Mouse (Mus musculus) intestine, embryonic 14.5 days (tissue): ENCODE results near the gene Galc. TPM values are rescaled to one million over a fixed set of nuclear protein-coding genes. Genes with fewer than 3 reads are reported as not detected.

Source experiments
- ATAC-seq: fragments of 200-750 bp; cut with Nextera tagmentation; replicated peaks from 2 replicates; pipeline ENCODE4 v1.8.0; 2017; ENCODE audit warnings: low read depth, moderate number of reproducible peaks, moderate TSS enrichment, moderate library complexity; ENCODE audit not compliant: low FRiP score, low TSS enrichment
- DNase-seq: peaks from one replicate; pipeline ENCODE4 v3.0.0-alpha.2; 2018; ENCODE audit warnings: low spot score
- H3K27ac ChIP-seq: fragments of 300-500 bp; sonication (generic); 2 replicates; pipeline ENCODE4 v1.5.1; 2014; ENCODE audit warnings: low read depth, mild to moderate bottlenecking, control low read depth
- H3K27me3 ChIP-seq: fragments of 300-500 bp; sonication (generic); replicated peaks from 2 replicates; pipeline ENCODE4 v1.6.1; 2014; ENCODE audit warnings: low read length, control low read depth; ENCODE audit not compliant: control insufficient read depth, insufficient read depth
- H3K36me3 ChIP-seq: fragments of 300-500 bp; sonication (generic); 2 replicates; pipeline ENCODE4 v1.6.1; 2014; ENCODE audit warnings: low read length, control low read depth; ENCODE audit not compliant: control insufficient read depth, insufficient read depth
- H3K4me1 ChIP-seq: fragments of 300-500 bp; sonication (generic); replicated peaks from 2 replicates; pipeline ENCODE4 v1.6.1; 2014; ENCODE audit warnings: low read length, control low read depth, mixed read lengths; ENCODE audit not compliant: control insufficient read depth, insufficient read depth
- H3K4me2 ChIP-seq: fragments of 300-500 bp; sonication (generic); 2 replicates; pipeline ENCODE4 v1.6.1; 2014; ENCODE audit warnings: low read length
- H3K4me3 ChIP-seq: fragments of 300-500 bp; sonication (generic); 2 replicates; pipeline ENCODE4 v1.5.1; 2014; ENCODE audit warnings: low read depth, low read length, control low read depth, mixed read lengths
- H3K9ac ChIP-seq: fragments of 300-500 bp; sonication (generic); 2 replicates; pipeline ENCODE4 v1.6.1; 2014; ENCODE audit warnings: mild to moderate bottlenecking, low read length
- H3K9me3 ChIP-seq: fragments of 300-500 bp; sonication (generic); 2 replicates; pipeline ENCODE4 v1.6.1; 2016; ENCODE audit warnings: low read length, control low read depth; ENCODE audit not compliant: control insufficient read depth
- WGBS: fragments of 180-500 bp; shearing (Covaris S2); extraction: QIAGEN DNeasy Blood & Tissue Kit; methylation state at CpG from one replicate; pipeline ENCODE4 v1.1.7; 2014; 5-methylcytosine and 5-hydroxymethylcytosine counted together
- polyA plus RNA-seq: library from polyadenylated mRNA; unstranded; fragments of >200 nt; fragmentation: Nextera tagmentation; extraction: Ambion mirVana; gene quantifications from 2 replicates; pipeline ENCODE4 v1.2.1, GENCODE M21; 2014

The Galc gene
- polyA plus RNA-seq, 1 experiment from 2014 or later = 10.4 TPM

- Histone ChIP-seq H3K4me3 (no peak overlapping the region), H3K27me3 (no peaks in the 10 kb centered on the region), H3K36me3 (no peaks in the 10 kb centered on the region), H3K9me3 (no peaks in the 10 kb centered on the region), H3K4me1 (no peaks in the 10 kb centered on the region), H3K9ac (no peak overlapping the region), H3K27ac (no peak overlapping the region), H3K4me2 (no peak overlapping the region)
- ATAC-seq (no peak), DNase-seq (no peak)
- 70% methylated on average over 14 of the region's 14 CpGs for WGBS
Observed at GRCm38 (mm10) chr12:98282776-98283486, 23.7 kb upstream of the Galc start.

GRCm38 (mm10) chr12:98280996-98281395, 21.7 kb upstream of the Galc start:
- H3K4me2 ChIP-seq = no peak overlapping the region
- ATAC-seq = no peak
- H3K4me1 ChIP-seq = no peaks in the 10 kb centered on the region
- WGBS = 73% methylated on average over 8 of the region's 8 CpGs
- H3K4me3 ChIP-seq = no peak overlapping the region
- H3K27ac ChIP-seq = no peak overlapping the region
- no peaks in the 10 kb centered on the region for H3K36me3 ChIP-seq
- no peaks in the 10 kb centered on the region for H3K9me3 ChIP-seq
- no peak for DNase-seq
- H3K9ac ChIP-seq = no peak overlapping the region
- no peaks in the 10 kb centered on the region for H3K27me3 ChIP-seq

- 36% methylated on average over 5 of the region's 5 CpGs for WGBS
- DNase-seq = peak; percentile 78
Observed at GRCm38 (mm10) chr12:98280530-98280929, 21.3 kb upstream of the Galc start.

DNA sequence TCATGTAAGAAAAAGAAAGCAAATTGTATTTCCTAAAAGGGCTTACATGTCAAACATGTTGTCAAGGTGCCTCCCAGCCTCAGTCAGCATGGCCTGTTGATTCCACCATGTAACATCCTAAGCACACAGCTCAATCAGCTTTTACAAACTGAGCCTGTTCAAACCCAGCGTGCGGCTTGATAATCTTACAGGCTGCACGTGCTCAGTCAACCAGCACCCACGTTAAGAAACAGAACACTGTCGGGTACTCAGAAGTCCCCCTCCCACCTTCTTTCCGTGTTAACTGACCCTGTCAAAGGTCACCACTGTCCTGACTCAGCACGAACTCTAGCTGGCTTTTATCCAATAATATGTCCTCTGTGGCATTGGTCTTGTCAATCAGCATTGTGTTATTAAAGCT, 13.2 kb upstream of the Galc start:
- ATAC-seq = no peak
- 73% methylated on average over 7 of the region's 7 CpGs for WGBS
- DNase-seq = no peak
- H3K27ac ChIP-seq = no peak overlapping the region
- H3K4me1 ChIP-seq = no peaks in the 10 kb centered on the region
- H3K4me2 ChIP-seq = no peak overlapping the region
- H3K4me3 ChIP-seq = no peak overlapping the region
- no peaks in the 10 kb centered on the region for H3K9me3 ChIP-seq
- no peaks in the 10 kb centered on the region for H3K36me3 ChIP-seq
- no peak overlapping the region for H3K9ac ChIP-seq
- H3K27me3 ChIP-seq = no peaks in the 10 kb centered on the region

More at GRCm38 (mm10) chr12:98280530-98280929, 21.3 kb upstream of the Galc start:
- no peak for ATAC-seq
- Histone ChIP-seq H3K9ac (no peak overlapping the region), H3K27ac (no peak overlapping the region), H3K4me1 (no peaks in the 10 kb centered on the region), H3K36me3 (no peaks in the 10 kb centered on the region), H3K27me3 (no peaks in the 10 kb centered on the region), H3K4me2 (no peak overlapping the region), H3K4me3 (no peak overlapping the region), H3K9me3 (no peaks in the 10 kb centered on the region)

GRCm38 (mm10) chr12:98270810-98271566, 11.7 kb upstream of the Galc start:
- H3K36me3 ChIP-seq = no peaks in the 10 kb centered on the region
- WGBS = 54% methylated on average over 12 of the region's 12 CpGs
- no peak overlapping the region for H3K27ac ChIP-seq
- H3K9me3 ChIP-seq = no peaks in the 10 kb centered on the region
- H3K4me2 ChIP-seq = no peak overlapping the region
- no peaks in the 10 kb centered on the region for H3K27me3 ChIP-seq
- H3K4me3 ChIP-seq = no peak overlapping the region
- no peak for ATAC-seq
- H3K4me1 ChIP-seq = no peaks in the 10 kb centered on the region
- H3K9ac ChIP-seq = no peak overlapping the region
- DNase-seq = no peak

- no peak overlapping the region for H3K4me3 ChIP-seq
- H3K4me1 ChIP-seq = no peaks in the 10 kb centered on the region
- no peaks in the 10 kb centered on the region for H3K36me3 ChIP-seq
- ATAC-seq (no peak), DNase-seq (no peak)
- 62% methylated on average over 17 of the region's 17 CpGs for WGBS
- H3K9me3 ChIP-seq = no peaks in the 10 kb centered on the region
- H3K27me3 ChIP-seq = no peaks in the 10 kb centered on the region
- H3K9ac ChIP-seq = no peak overlapping the region
- H3K4me2 ChIP-seq = no peak overlapping the region
- H3K27ac ChIP-seq = no peak overlapping the region
Observed at GRCm38 (mm10) chr12:98269791-98270745, 10.8 kb upstream of the Galc start.

DNA sequence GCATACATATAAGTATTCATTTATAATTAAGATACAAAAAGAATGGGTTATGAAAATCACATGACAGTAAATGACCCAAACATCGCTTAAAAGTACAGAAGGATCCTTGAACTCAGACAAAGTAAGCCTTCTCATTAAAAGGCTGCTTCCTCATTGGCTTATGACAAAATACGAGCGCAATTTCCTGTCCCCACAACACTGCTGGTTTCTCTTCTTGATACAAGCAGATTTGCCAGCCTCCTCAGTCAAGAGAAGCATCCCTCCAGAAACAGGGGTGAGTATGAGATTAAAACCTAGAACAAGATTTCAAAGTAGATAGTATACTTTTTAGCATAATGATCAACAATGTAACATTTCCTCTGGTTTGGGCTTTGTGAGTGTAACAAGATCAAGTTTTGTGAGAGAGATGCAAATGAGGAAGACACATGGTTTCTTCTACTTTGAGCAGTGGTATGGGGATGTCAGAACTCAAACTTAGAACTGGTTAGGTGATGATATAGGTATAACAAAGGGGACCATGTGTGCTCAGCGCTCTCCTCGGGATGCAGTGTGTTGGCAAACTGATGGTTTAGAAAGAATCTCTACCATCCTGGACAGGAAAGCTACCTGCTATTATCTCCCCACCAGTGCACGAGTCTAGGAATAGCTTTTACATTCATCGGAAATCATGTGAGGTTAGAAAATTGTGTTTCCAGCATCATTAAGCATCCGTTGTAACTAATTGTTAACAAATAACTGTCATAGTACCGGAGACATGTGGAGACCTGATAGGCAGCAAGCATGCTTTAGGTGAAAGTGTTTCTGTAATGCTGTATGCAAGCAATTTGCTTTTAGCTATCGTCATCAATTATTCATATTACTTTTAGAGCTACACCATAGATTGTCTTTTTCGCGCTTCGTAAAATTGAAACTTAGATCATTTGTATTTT, 9.4 kb upstream of the Galc start, which contains the start of gene Gpr65:
Gene Gpr65 (plus strand): TSS at position 195 of the 929 bp plus-strand sequence.
- H3K27me3 ChIP-seq = no peaks in the 10 kb centered on the region
- ATAC-seq (no peak), DNase-seq (no peak)
- no peaks in the 10 kb centered on the region for H3K36me3 ChIP-seq
- no peak within 1 kb of the TSS for H3K27ac ChIP-seq
- no peak within 1 kb of the TSS for H3K4me2 ChIP-seq
- no peaks in the 10 kb centered on the region for H3K4me1 ChIP-seq
- H3K9me3 ChIP-seq = no peaks in the 10 kb centered on the region
- WGBS = 88% methylated on average over 13 of the region's 13 CpGs
- no peak within 1 kb of the TSS for H3K9ac ChIP-seq
- H3K4me3 ChIP-seq = no peak within 1 kb of the TSS
